Mouse (Mus musculus) left cerebral cortex, adult 2 months (tissue): ENCODE data around the gene Senp1. TPM values are rescaled to one million over a fixed set of nuclear protein-coding genes. Genes with fewer than 3 reads are reported as not detected.

Experiments used
- DNase-seq, 2 experiments: peaks; one replicate each; pipeline ENCODE4 v3.0.0; 2021 to 2022; ENCODE audit warnings: low spot score in 2 of 2, mixed read lengths in 1 of 2; ENCODE audit errors: extremely low spot score in 1 of 2
- H3K27ac ChIP-seq: fragments of 200-600 bp; 2 replicates; pipeline ENCODE4 v1.8.1; 2022
- H3K4me3 ChIP-seq: fragments of 200-600 bp; 2 replicates; pipeline ENCODE4 v1.8.1; 2022
- CTCF ChIP-seq: fragments of 200-600 bp; IDR thresholded peaks from 2 replicates; pipeline ENCODE4 v1.8.1; 2022; ENCODE audit warnings: antibody characterized with exemption, mild to moderate bottlenecking, moderate library complexity
- intact Hi-C: fragments of 180-260 bp; cut with DNase I; formaldehyde crosslinking; loops from one replicate; pipeline ENCODE4 v1.15.1; 2025
- total RNA-seq, 2 experiments: library from RNA; stranded (reverse); gene quantifications; 2 replicates each; pipeline ENCODE4 v1.2.3; 2021

Senp1 gene
- total RNA-seq, 2 experiments from 2014 or later: 13.6 to 15.6 TPM

- Histone ChIP-seq H3K27ac (no peak overlapping the region), H3K4me3 (no peak overlapping the region)
- DNase-seq: no peak
- TF ChIP-seq CTCF: no peak; the same call in 1 of the 2 replicates
- intact Hi-C loops: no loop called here
Observed at GRCm38 (mm10) chr15:98036578-98036977, 57.0 kb downstream of the Senp1 start.

DNA sequence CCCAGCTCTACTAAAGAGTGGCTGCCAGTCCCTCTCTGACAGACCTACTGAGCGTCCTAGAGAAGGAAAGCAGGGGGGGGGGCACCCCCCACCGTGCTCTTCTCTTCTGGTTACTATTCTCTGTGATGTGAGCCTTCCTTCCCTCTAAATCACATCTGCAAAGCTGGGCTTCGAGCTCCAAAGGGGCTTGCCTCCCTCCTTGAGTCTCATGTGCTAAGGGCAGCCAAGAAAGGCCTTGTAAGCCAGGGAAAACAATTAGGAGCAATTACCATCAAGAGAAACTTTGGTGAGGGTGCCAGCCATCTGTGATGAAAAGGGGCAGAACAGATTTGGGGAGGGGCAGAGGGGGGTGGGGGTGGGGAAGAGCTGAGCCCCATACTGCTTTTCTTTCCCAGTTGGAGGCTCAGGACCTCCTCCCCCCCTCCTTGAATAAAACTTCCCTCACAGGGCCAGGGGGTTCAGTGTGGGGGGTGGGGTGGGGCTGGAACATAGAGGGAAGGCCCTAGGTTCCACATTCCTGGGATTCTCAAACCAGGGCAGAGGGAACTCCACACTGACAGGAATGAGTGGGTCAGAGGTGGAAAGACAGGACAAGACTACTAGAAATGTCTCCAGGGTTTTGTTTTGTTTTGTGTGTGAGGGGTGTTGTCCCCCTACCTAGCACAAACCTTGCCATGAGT lies 58.3 kb downstream of the Senp1 start:
- H3K27ac ChIP-seq: no peak overlapping the region
- H3K4me3 ChIP-seq: no peak overlapping the region
- intact Hi-C loops: no loop called here
- TF ChIP-seq CTCF: no peak
- no peak for DNase-seq

- intact Hi-C loops: no loop called here
- no peak overlapping the region for H3K27ac ChIP-seq
- DNase-seq: no peak
- no peak for TF ChIP-seq CTCF
- H3K4me3 ChIP-seq: no peak overlapping the region
Observed at GRCm38 (mm10) chr15:98033233-98033748, 60.3 kb downstream of the Senp1 start.

DNA sequence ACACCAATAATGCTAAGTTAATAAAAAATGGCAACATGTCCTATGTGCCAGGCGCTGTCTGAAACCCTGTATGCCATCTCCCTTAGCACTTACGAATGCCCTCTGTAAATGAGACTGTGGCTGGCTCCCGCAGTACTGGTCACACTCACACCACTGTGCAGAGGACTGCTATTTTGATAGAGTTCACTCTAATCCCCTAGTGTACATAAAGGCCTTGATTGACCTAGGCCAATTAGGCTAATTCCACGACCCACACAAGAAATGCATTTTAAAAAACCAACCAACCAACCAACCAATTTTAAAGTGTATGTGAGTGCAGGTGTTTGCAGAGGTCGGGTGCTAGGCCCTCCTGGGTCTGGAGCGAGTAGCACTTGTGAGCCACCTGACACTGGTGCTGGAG lies 63.7 kb downstream of the Senp1 start:
- DNase-seq: no peak
- no peak overlapping the region for H3K27ac ChIP-seq
- intact Hi-C loops: no loop called here
- TF ChIP-seq CTCF: no peak
- H3K4me3 ChIP-seq: no peak overlapping the region

DNA sequence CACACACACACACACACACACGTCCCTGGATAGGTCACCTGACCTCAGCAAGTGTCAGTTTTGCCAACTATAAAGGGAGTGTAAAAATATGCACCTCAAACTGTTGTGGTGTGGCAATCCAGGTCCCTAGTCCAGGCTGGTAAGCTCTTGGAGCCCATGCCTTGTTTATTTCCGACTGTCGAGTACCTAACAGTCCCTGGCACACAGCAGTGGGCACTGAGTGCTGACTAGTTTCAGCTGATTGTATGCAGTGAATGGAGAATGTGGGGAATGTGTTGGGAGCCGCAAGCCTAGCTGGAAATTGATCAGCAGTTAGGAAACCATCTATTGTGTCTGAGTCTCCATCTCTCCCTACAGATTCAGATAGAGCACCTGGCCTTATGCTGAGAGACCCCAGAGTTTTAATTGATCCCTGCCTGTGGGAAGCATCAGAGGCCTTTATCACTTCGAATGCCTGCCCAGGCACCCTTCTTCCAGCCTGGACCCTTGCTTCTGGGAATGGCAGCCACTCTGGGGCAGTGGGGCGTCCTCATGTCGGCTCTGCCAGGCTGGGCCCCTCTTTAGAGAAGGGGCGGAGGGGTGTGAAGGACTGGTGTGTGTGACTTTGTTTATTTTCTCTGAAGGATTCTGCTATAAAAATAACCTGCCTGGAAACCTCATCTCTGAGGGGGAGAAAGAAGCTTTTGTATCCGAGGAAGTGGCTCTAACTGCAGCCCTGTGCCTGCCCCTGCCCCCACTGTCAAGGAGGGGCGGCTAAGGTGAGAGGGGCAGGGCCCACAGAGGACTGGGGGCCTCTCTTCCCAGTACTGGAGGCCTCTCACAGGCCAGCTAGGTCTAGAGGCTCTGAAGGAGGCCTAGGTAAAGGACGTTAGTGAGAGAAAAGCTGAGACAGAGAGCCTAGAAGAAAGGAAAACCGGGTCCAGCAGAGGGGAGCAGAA lies 66.3 kb downstream of the Senp1 start:
- intact Hi-C loops: no loop called here
- H3K27ac ChIP-seq: no peak overlapping the region
- no peak overlapping the region for H3K4me3 ChIP-seq
- no peak for DNase-seq
- no peak for TF ChIP-seq CTCF

DNA sequence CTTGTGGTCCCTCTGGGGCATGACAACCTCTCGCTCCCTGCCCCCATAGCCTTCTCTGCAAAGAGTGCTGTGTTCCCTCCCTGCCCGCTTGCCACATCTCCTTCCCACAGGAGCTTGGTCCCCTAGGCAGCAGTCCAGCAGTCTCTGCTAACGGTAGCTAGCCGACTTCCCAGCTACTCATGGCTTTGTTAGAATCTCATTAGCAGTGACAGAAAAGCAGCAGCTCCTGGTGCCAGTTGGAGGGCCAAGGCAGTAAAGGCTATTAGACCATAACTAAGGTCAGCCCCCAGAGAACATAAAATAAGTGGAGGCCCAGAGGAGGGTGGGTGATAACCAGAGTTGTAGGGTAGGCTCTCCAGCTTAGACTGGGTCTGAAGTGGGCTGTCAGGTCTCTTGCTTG lies 67.9 kb downstream of the Senp1 start:
- no peak overlapping the region for H3K27ac ChIP-seq
- no peak overlapping the region for H3K4me3 ChIP-seq
- TF ChIP-seq CTCF: no peak
- intact Hi-C loops: no loop called here
- DNase-seq: no peak

- no peak overlapping the region for H3K4me3 ChIP-seq
- H3K27ac ChIP-seq: no peak overlapping the region
- intact Hi-C loops: no loop called here
- TF ChIP-seq CTCF: no peak
- DNase-seq: no peak
Observed at GRCm38 (mm10) chr15:98023137-98023536, 70.4 kb downstream of the Senp1 start.

- Histone ChIP-seq H3K27ac (no peak overlapping the region), H3K4me3 (no peak overlapping the region)
- intact Hi-C loops: no loop called here
- TF ChIP-seq CTCF: no peak
- DNase-seq: no peak
Observed at GRCm38 (mm10) chr15:98021886-98022285, 71.7 kb downstream of the Senp1 start.

DNA sequence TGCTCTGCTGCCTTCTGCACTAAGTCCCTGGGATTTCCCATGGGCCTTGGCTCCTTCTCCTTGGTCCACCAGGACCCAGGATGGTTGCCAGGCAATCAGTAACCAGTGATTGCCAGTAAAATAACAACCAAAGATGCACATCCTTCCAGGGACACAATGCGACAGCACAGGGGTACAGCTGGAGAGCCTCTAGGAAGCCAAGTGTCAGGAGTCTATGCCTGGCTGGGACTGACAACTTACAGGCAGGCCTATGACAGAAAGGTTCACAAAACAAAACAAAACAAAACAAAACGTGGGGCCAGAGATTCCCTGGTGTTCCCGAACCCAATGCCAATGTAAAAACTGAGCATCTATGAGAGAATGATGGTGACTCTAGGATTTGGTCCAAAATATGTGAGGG lies 74.5 kb downstream of the Senp1 start:
- H3K4me3 ChIP-seq: no peak overlapping the region
- no peak overlapping the region for H3K27ac ChIP-seq
- TF ChIP-seq CTCF: no peak
- intact Hi-C loops: no loop called here
- no peak for DNase-seq

DNA sequence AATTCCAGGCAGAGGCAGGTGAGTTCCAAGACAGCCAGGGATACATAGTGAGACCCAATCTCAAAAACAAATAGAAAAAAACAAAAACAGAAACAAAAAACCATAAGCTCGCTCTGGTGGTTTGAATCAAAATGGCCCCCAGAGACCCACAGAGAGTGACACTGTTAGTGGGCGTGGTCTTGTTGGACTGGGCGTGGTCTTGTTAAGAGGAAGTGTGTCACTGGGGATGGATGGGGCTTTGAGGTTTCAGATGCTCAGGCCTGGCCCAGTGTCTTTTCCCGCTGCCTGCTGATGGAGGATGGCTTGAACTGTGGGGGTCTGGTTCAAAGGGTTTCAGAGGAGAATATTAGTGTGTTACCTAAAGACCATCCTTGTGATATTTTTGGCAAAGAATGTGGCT lies 75.6 kb downstream of the Senp1 start:
- intact Hi-C loops: no loop called here
- TF ChIP-seq CTCF: no peak
- no peak for DNase-seq

GRCm38 (mm10) chr15:98012810-98013209 lies 80.7 kb downstream of the Senp1 start:
- Histone ChIP-seq H3K27ac (no peak overlapping the region), H3K4me3 (no peak overlapping the region)
- intact Hi-C loops: no loop called here
- TF ChIP-seq CTCF: no peak
- no peak for DNase-seq

More for the DNA sequence above, 75.6 kb downstream of the Senp1 start:
- Histone ChIP-seq H3K4me3 (no peak overlapping the region), H3K27ac (no peak overlapping the region)

- Histone ChIP-seq H3K4me3 (no peak overlapping the region), H3K27ac (no peak overlapping the region)
- no peak for TF ChIP-seq CTCF
- intact Hi-C loops: no loop called here
- no peak for DNase-seq
Observed at GRCm38 (mm10) chr15:98005181-98005580, 88.4 kb downstream of the Senp1 start.
